Mouse (Mus musculus) MEL (cell line): Measurements from ENCODE around the gene Acp4. TPM values are rescaled to one million over a fixed set of nuclear protein-coding genes. Genes with fewer than 3 reads are reported as not detected.

Experiments
- DNase-seq: peaks from one replicate; pipeline ENCODE4 v3.0.0; 2011; ENCODE audit warnings: low read depth, low spot score
- H3K27ac ChIP-seq: 2 replicates; pipeline ENCODE4 v1.5.1; 2012; ENCODE audit warnings: low read depth, mild to moderate bottlenecking, control low read depth, low read length, moderate library complexity; ENCODE audit not compliant: control insufficient read depth
- H3K27me3 ChIP-seq, 2 experiments: fragments of 150-350 bp in 1 of 2; sonication (generic) in 1 of 2; 2 replicates each; pipeline ENCODE4 v1.6.1; 2012; ENCODE audit warnings: low read length in 2 of 2, mild to moderate bottlenecking in 2 of 2, improper control_type of control experiment in 1 of 2, moderate library complexity in 1 of 2; ENCODE audit not compliant: insufficient read depth in 2 of 2, control insufficient read depth in 1 of 2
- H3K36me3 ChIP-seq, 2 experiments: 2 replicates each; pipeline ENCODE4 v1.6.1; 2012 to 2014; ENCODE audit warnings: low read length in 2 of 2, improper control_type of control experiment in 1 of 2, inconsistent platforms in 1 of 2, mild to moderate bottlenecking in 1 of 2; ENCODE audit not compliant: insufficient read depth in 2 of 2, control insufficient read depth in 1 of 2
- H3K4me1 ChIP-seq, 2 experiments: fragments of 150-350 bp in 1 of 2; sonication (generic) in 1 of 2; 2 replicates each; pipeline ENCODE4 v1.6.1; 2012; ENCODE audit warnings: low read length in 2 of 2, improper control_type of control experiment in 1 of 2, mild to moderate bottlenecking in 1 of 2; ENCODE audit not compliant: insufficient read depth in 2 of 2, control insufficient read depth in 1 of 2
- H3K4me3 ChIP-seq, 2 experiments: fragments of 150-350 bp in 1 of 2; sonication (generic) in 1 of 2; 2 replicates each; pipeline ENCODE4 v1.5.1; 2012; ENCODE audit warnings: low read depth in 2 of 2, low read length in 2 of 2, mild to moderate bottlenecking in 2 of 2, moderate library complexity in 2 of 2, control low read depth in 1 of 2, improper control_type of control experiment in 1 of 2; ENCODE audit not compliant: control insufficient read depth in 1 of 2, insufficient read depth in 1 of 2
- H3K79me2 ChIP-seq: 2 replicates; pipeline ENCODE4 v1.6.1; 2012; ENCODE audit warnings: mild to moderate bottlenecking, low read length, moderate library complexity; ENCODE audit not compliant: control insufficient read depth, poor library complexity, insufficient read depth
- H3K9ac ChIP-seq: 2 replicates; pipeline ENCODE4 v1.6.1; 2012; ENCODE audit warnings: low read depth, mild to moderate bottlenecking, control low read depth, low read length, moderate library complexity; ENCODE audit not compliant: control insufficient read depth, poor library complexity, severe bottlenecking
- H3K9me3 ChIP-seq: fragments of 150-350 bp; sonication (generic); replicated peaks from 2 replicates; pipeline ENCODE4 v1.6.1; 2012; ENCODE audit warnings: mild to moderate bottlenecking, low read length, improper control_type of control experiment, moderate library complexity; ENCODE audit not compliant: insufficient read depth
- CHD1 ChIP-seq: IDR thresholded peaks from 2 replicates; pipeline ENCODE4 v1.6.1; 2012; ENCODE audit warnings: low read depth, mild to moderate bottlenecking, inconsistent platforms, low read length, improper control_type of control experiment
- CTCF ChIP-seq, 3 experiments: IDR thresholded peaks in 2 of 3; conservative IDR thresholded peaks in 1 of 3; 2 replicates each; pipeline ENCODE4 v1.5.1; 2011 to 2012; ENCODE audit warnings: low read length in 3 of 3, low read depth in 2 of 3, mild to moderate bottlenecking in 2 of 3, improper control_type of control experiment in 1 of 3, inconsistent platforms in 1 of 3, mixed read lengths in 1 of 3, moderate library complexity in 1 of 3; ENCODE audit not compliant: control insufficient read depth in 1 of 3, insufficient read depth in 1 of 3, poor library complexity in 1 of 3, severe bottlenecking in 1 of 3
- E2F4 ChIP-seq: IDR thresholded peaks from 2 replicates; pipeline ENCODE4 v1.6.1; 2011; ENCODE audit warnings: low read depth, low read length, improper control_type of control experiment, borderline replicate concordance
- ETS1 ChIP-seq: IDR thresholded peaks from 2 replicates; pipeline ENCODE4 v1.6.1; 2012; ENCODE audit warnings: low read depth, mild to moderate bottlenecking, inconsistent platforms, low read length, improper control_type of control experiment, moderate library complexity
- MAFK ChIP-seq: IDR thresholded peaks from 2 replicates; pipeline ENCODE4 v1.6.1; 2011; ENCODE audit warnings: low read depth, mild to moderate bottlenecking, low read length, improper control_type of control experiment, borderline replicate concordance
- MEF2A ChIP-seq: IDR thresholded peaks from 2 replicates; pipeline ENCODE4 v1.6.1; 2014; ENCODE audit warnings: low read depth, mild to moderate bottlenecking, inconsistent platforms, low read length, improper control_type of control experiment; ENCODE audit not compliant: poor library complexity, insufficient replicate concordance, severe bottlenecking; ENCODE audit errors: extremely low read depth
- MXI1 ChIP-seq: IDR thresholded peaks from 2 replicates; pipeline ENCODE4 v1.6.1; 2011; ENCODE audit warnings: mild to moderate bottlenecking, low read depth, low read length, improper control_type of control experiment
- MYB ChIP-seq: IDR thresholded peaks from 2 replicates; pipeline ENCODE4 v1.6.1; 2011; ENCODE audit warnings: mild to moderate bottlenecking, low read depth, low read length, improper control_type of control experiment
- POLR2A ChIP-seq, 2 experiments: IDR thresholded peaks; 2 replicates each; pipeline ENCODE4 v1.6.1; 2011 to 2012; ENCODE audit warnings: low read length in 2 of 2, mild to moderate bottlenecking in 2 of 2, control low read depth in 1 of 2, improper control_type of control experiment in 1 of 2, low read depth in 1 of 2, moderate library complexity in 1 of 2; ENCODE audit not compliant: control insufficient read depth in 1 of 2, insufficient read depth in 1 of 2, poor library complexity in 1 of 2
- POLR2AphosphoS2 ChIP-seq: IDR thresholded peaks from 2 replicates; pipeline ENCODE4 v1.6.1; 2011; ENCODE audit warnings: low read length, improper control_type of control experiment
- RCOR1 ChIP-seq: IDR thresholded peaks from 2 replicates; pipeline ENCODE4 v1.6.1; 2012; ENCODE audit warnings: low read depth, mild to moderate bottlenecking, inconsistent platforms, low read length, improper control_type of control experiment
- TBP ChIP-seq: IDR thresholded peaks from 2 replicates; pipeline ENCODE4 v1.8.0; 2011; ENCODE audit warnings: low read depth, low read length, improper control_type of control experiment
- ZMIZ1 ChIP-seq: IDR thresholded peaks from 2 replicates; pipeline ENCODE4 v1.6.1; 2012; ENCODE audit warnings: low read depth, mild to moderate bottlenecking, inconsistent platforms, low read length, improper control_type of control experiment, moderate library complexity
- ZNF384 ChIP-seq: IDR thresholded peaks from 2 replicates; pipeline ENCODE4 v1.6.1; 2012; ENCODE audit warnings: low read depth, mild to moderate bottlenecking, inconsistent platforms, low read length, improper control_type of control experiment
- polyA plus RNA-seq, 2 experiments: library from polyadenylated mRNA; stranded (reverse) in 1 of 2; unstranded in 1 of 2; fragments of >175 nt in 1 of 2; fragments of >200 nt in 1 of 2; gene quantifications; 2 replicates each; pipeline versions ENCODE4 v1.2.1 to v1.2.4; 2012; ENCODE audit warnings: low replicate concordance in 2 of 2, low read depth in 1 of 2; ENCODE audit not compliant: insufficient read length in 2 of 2, insufficient read depth in 1 of 2, missing spikeins in 1 of 2
- total RNA-seq: library from RNA; depleted of rRNA; stranded (reverse); fragments of 300-350 nt; gene quantifications from 2 replicates; pipeline ENCODE4 v1.2.3, GENCODE M21; 2012

The Acp4 gene
- total and polyA plus RNA-seq, 3 experiments = 0.12 to 0.14 TPM; not detected in 1

- TF ChIP-seq MEF2A (no peak), E2F4 (peak; percentile 77; the same call in 1 of the 2 replicates), CHD1 (no peak), ZNF384 (no peak), ZMIZ1 (peak; percentile 98), CTCF (IDR thresholded peaks at IDR 0.05 in 2 of 3, conservative IDR thresholded peaks at IDR 0.05 in 1 of 3; ENCODE audit: control insufficient read depth in 1 of 3, insufficient read depth in 1 of 3, low read depth in 2 of 3, low read length in 3 of 3, poor library complexity in 1 of 3, severe bottlenecking in 1 of 3) (peak in 1 of 3 experiments; percentile 23; a peak in 1 of 6 replicates), RCOR1 (no peak), POLR2A (IDR thresholded peaks at IDR 0.05; ENCODE audit: control insufficient read depth in 1 of 2, insufficient read depth in 1 of 2, low read depth in 1 of 2, low read length in 2 of 2, poor library complexity in 1 of 2) (peak; percentile 99), MXI1 (peak; percentile 89), MAFK (no peak), TBP (peak; percentile 98)
Measured at GRCm38 (mm10) chr7:44246055-44246983, 10.9 kb downstream of the Acp4 start, which contains the start of the genes 1700028J19Rik and 2410002F23Rik (continued).

- Histone ChIP-seq H3K27ac (no peak overlapping the region), H3K27me3 (no peaks in the 10 kb centered on the region), H3K9ac (no peak overlapping the region), H3K4me3 (no peak overlapping the region), H3K79me2 (peaks cover 23% of the 10 kb centered on the region), H3K36me3 (peaks cover 7 to 22% of the 10 kb centered on the region in 2 experiments), H3K4me1 (peaks cover 9 to 30% of the 10 kb centered on the region in 2 experiments), H3K9me3 (no peaks in the 10 kb centered on the region)
- TF ChIP-seq POLR2AphosphoS2 (peak; percentile 8; the same call in 1 of the 2 replicates), MYB (no peak)
- no peak for DNase-seq
Measured at GRCm38 (mm10) chr7:44244080-44244479, 13.1 kb downstream of the Acp4 start.

- no peak overlapping the region for H3K4me3 ChIP-seq
Measured at GRCm38 (mm10) chr7:44241163-44241562, 16.0 kb downstream of the Acp4 start.

More at GRCm38 (mm10) chr7:44241163-44241562, 16.0 kb downstream of the Acp4 start:
- no peak overlapping the region for H3K9ac ChIP-seq
- H3K27ac ChIP-seq = no peak overlapping the region
- no peaks in the 10 kb centered on the region for H3K27me3 ChIP-seq
- no peak for TF ChIP-seq ETS1
- TF ChIP-seq CTCF (IDR thresholded peaks at IDR 0.05 in 2 of 3, conservative IDR thresholded peaks at IDR 0.05 in 1 of 3; ENCODE audit: control insufficient read depth in 1 of 3, insufficient read depth in 1 of 3, low read depth in 2 of 3, low read length in 3 of 3, poor library complexity in 1 of 3, severe bottlenecking in 1 of 3) = peak in 2 of 3 experiments; percentile 19 to 26; a peak in 1 of 6 replicates
- H3K4me1 ChIP-seq = peaks cover 10 to 30% of the 10 kb centered on the region in 2 experiments
- H3K36me3 ChIP-seq = peaks cover 0 to 10% of the 10 kb centered on the region in 2 experiments; a peak in 2 of 4 replicates
- peaks cover 4% of the 10 kb centered on the region for H3K79me2 ChIP-seq
- no peak for DNase-seq
- no peaks in the 10 kb centered on the region for H3K9me3 ChIP-seq
